In genomic region chr3:146155628-146156576, GRCm38 (mm10) we compare ENCODE assay signal across 18 mouse cellular contexts. TPM values are rescaled to one million over a fixed set of nuclear protein-coding genes. Genes with fewer than 3 reads are reported as not detected.
DNase-seq lines count a peak whose midpoint lies in the region; ATAC-seq and TF ChIP-seq lines count a peak whose summit lies in the region.
"Had no signal": no experiment of that assay in that cellular context is flagged by ENCODE, and none has a peak within 500 bp of the region (broad histone marks: within the 10 kb centered on the region; RNA-seq: fewer than 3 reads in every experiment).

No protein-coding gene starts in this region.

- no peaks in the 10 kb centered on the region for H3K9me3 ChIP-seq in liver, postnatal 0 days (ENCODE audit: low read length)
- no peaks in the 10 kb centered on the region for H3K9me3 ChIP-seq in intestine, postnatal 0 days (ENCODE audit: control insufficient read depth)
- H3K9me3 ChIP-seq: forebrain, embryonic 13.5 days; hindbrain, embryonic 15.5 days; kidney, embryonic 15.5 days; lung, embryonic 15.5 days had no signal

- ATAC-seq in liver, postnatal 0 days, result no peak
- ATAC-seq in intestine, postnatal 0 days, result peak; percentile 66
- ATAC-seq: forebrain, embryonic 13.5 days had no signal

- 41% methylated on average over 13 of the region's 13 CpGs for WGBS in liver, postnatal 0 days (ENCODE audit: insufficient replicate concordance)
- WGBS in intestine, postnatal 0 days, result 38% methylated on average over 13 of the region's 13 CpGs

- no peak overlapping the region for H3K4me3 ChIP-seq in liver, postnatal 0 days (ENCODE audit: low read depth, low read length)
- H3K4me3 ChIP-seq in bone marrow macrophage, adult 2 months (ENCODE audit: insufficient read depth, low read length), result peak overlapping the region; percentile 52
- H3K4me3 ChIP-seq in intestine, postnatal 0 days (ENCODE audit: low read depth, low read length), result no peak overlapping the region
- H3K4me3 ChIP-seq: forebrain, embryonic 13.5 days; hindbrain, embryonic 15.5 days; kidney, embryonic 15.5 days; lung, embryonic 15.5 days had no signal

- H3K4me2 ChIP-seq in liver, postnatal 0 days (ENCODE audit: low read depth, low read length), result peak overlapping the region; percentile 18; the same call in 1 of the 2 replicates
- H3K4me2 ChIP-seq in intestine, postnatal 0 days (replicated peaks; ENCODE audit: low read depth), result no peak overlapping the region
- H3K4me2 ChIP-seq: forebrain, embryonic 13.5 days; hindbrain, embryonic 15.5 days; kidney, embryonic 15.5 days; lung, embryonic 15.5 days had no signal

- TF ChIP-seq CTCF in liver, postnatal 0 days (IDR thresholded peaks at IDR 0.05; ENCODE audit: low read depth), result no peak
- TF ChIP-seq CTCF in bone marrow macrophage, adult 2 months (IDR thresholded peaks at IDR 0.05; ENCODE audit: low read depth, low read length), result no peak
- no peak for TF ChIP-seq CTCF in intestine, postnatal 0 days (IDR thresholded peaks at IDR 0.05; ENCODE audit: low read depth)

- no peak for DNase-seq in liver, postnatal 0 days
- DNase-seq in liver, result no peak
- DNase-seq in thymus, postnatal 14 days, result peak; percentile 37
- DNase-seq in layer of hippocampus, adult 9-11 months, result no peak
- DNase-seq in adrenal gland, adult 2 months, result no peak
- no peak for DNase-seq in cerebellum, postnatal 10 days
- DNase-seq: cerebellum, adult 18-20 months; heart, postnatal 10 days had no signal

- H3K9ac ChIP-seq in liver, postnatal 0 days (replicated peaks), result no peak overlapping the region
- H3K9ac ChIP-seq in intestine, postnatal 0 days (ENCODE audit: low read depth, low read length), result no peak overlapping the region
- H3K9ac ChIP-seq: forebrain, embryonic 13.5 days; hindbrain, embryonic 15.5 days; kidney, embryonic 15.5 days; lung, embryonic 15.5 days had no signal

- H3K4me1 ChIP-seq in liver, postnatal 0 days (ENCODE audit: insufficient read depth), result peaks cover 10% of the 10 kb centered on the region
- H3K4me1 ChIP-seq in bone marrow macrophage, adult 2 months (ENCODE audit: control insufficient read depth, insufficient read depth, low read length), result peaks cover 62% of the 10 kb centered on the region
- peaks cover 6% of the 10 kb centered on the region; the same call in 1 of the 2 replicates for H3K4me1 ChIP-seq in intestine, postnatal 0 days (replicated peaks; ENCODE audit: control insufficient read depth, insufficient read depth, low read length)
- H3K4me1 ChIP-seq: forebrain, embryonic 13.5 days; hindbrain, embryonic 15.5 days; lung, embryonic 15.5 days had no signal

- H3K27ac ChIP-seq in liver, postnatal 0 days (ENCODE audit: low read depth), result 0 out of 2 replicates have a peak overlapping the region, but pooled peaks have one; percentile 29
- H3K27ac ChIP-seq in bone marrow macrophage, adult 2 months (ENCODE audit: insufficient read depth, low read depth, low read length), result peak overlapping the region; percentile 97
- peak overlapping the region; percentile 80 for H3K27ac ChIP-seq in intestine, postnatal 0 days (ENCODE audit: low read depth, low read length)
- H3K27ac ChIP-seq: forebrain, embryonic 13.5 days; hindbrain, embryonic 15.5 days; kidney, embryonic 15.5 days; lung, embryonic 15.5 days had no signal

- no peaks in the 10 kb centered on the region for H3K27me3 ChIP-seq in liver, postnatal 0 days (ENCODE audit: insufficient read depth, low read length)
- no peaks in the 10 kb centered on the region for H3K27me3 ChIP-seq in intestine, postnatal 0 days (replicated peaks; ENCODE audit: control insufficient read depth, insufficient read depth, low read length)

- no peaks in the 10 kb centered on the region for H3K36me3 ChIP-seq in liver, postnatal 0 days (replicated peaks; ENCODE audit: insufficient read depth, low read length)
- H3K36me3 ChIP-seq in intestine, postnatal 0 days (ENCODE audit: control insufficient read depth, insufficient read depth), result no peaks in the 10 kb centered on the region
- H3K36me3 ChIP-seq: hindbrain, embryonic 15.5 days; kidney, embryonic 15.5 days; lung, embryonic 15.5 days had no signal

- no peak for TF ChIP-seq POLR2A in bone marrow macrophage, adult 2 months (IDR thresholded peaks at IDR 0.05; ENCODE audit: borderline replicate concordance, low read depth, low read length)

- TF ChIP-seq EP300 in liver, postnatal 0 days (IDR thresholded peaks at IDR 0.05; ENCODE audit: low read depth), result no peak

RNA-seq across cellular contexts. Expression of gene Mcoln2, which starts 6.3 kb away (rescaled TPM):
- polyA plus RNA-seq in liver, postnatal 0 days (2015; fragmentation: Nextera tagmentation; extraction: Ambion mirVana), result 4.3 and 4.5 TPM in 2 replicates
- 33.5 and 35.3 TPM in 2 replicates for polyA plus RNA-seq in bone marrow macrophage, adult 2 months (2012; ENCODE audit: insufficient read depth, insufficient read length, missing spikeins)
- 6.4 TPM in 2 replicates for polyA plus RNA-seq in intestine, postnatal 0 days (2015; fragmentation: Nextera tagmentation; extraction: Ambion mirVana)
- total RNA-seq in adrenal gland, adult 2 months (2021), result not detected
- polyA plus RNA-seq in adrenal gland, adult 2 months (2012; rRNA removed), result not detected in 2 replicates
- polyA plus RNA-seq: neural tube, embryonic 14.5 days had no signal

RNA-seq across cellular contexts. Expression of gene Mcoln3, which starts 38.7 kb away (rescaled TPM):
- 0.08 TPM in 1 of 2 replicates, not detected in the other for polyA plus RNA-seq in liver, postnatal 0 days (2015; fragmentation: Nextera tagmentation; extraction: Ambion mirVana)
- 4.7 and 6.5 TPM in 2 replicates for polyA plus RNA-seq in bone marrow macrophage, adult 2 months (2012; ENCODE audit: insufficient read depth, insufficient read length, missing spikeins)
- polyA plus RNA-seq in intestine, postnatal 0 days (2015; fragmentation: Nextera tagmentation; extraction: Ambion mirVana), result 137 and 144 TPM in 2 replicates
- not detected for total RNA-seq in adrenal gland, adult 2 months (2021)
- polyA plus RNA-seq in adrenal gland, adult 2 months (2012; rRNA removed), result not detected in 2 replicates
- total RNA-seq: heart, postnatal 10 days; layer of hippocampus, adult 8-10 months; left cerebral cortex, postnatal 10 days; MEL had no signal

RNA-seq across cellular contexts. Expression of gene Wdr63, which starts 48.0 kb away (rescaled TPM):
- polyA plus RNA-seq in liver, postnatal 0 days (2015; fragmentation: Nextera tagmentation; extraction: Ambion mirVana), result 0.19 and 0.20 TPM in 2 replicates
- polyA plus RNA-seq in bone marrow macrophage, adult 2 months (2012; ENCODE audit: insufficient read depth, insufficient read length, missing spikeins), result not detected in 2 replicates
- polyA plus RNA-seq in intestine, postnatal 0 days (2015; fragmentation: Nextera tagmentation; extraction: Ambion mirVana), result 0.89 and 1.0 TPM in 2 replicates
- not detected for total RNA-seq in adrenal gland, adult 2 months (2021)
- not detected in 2 replicates for polyA plus RNA-seq in adrenal gland, adult 2 months (2012; rRNA removed)
- total RNA-seq: heart, postnatal 10 days; MEL had no signal

Comparison
In these comparisons a context has a peak if more than half of its experiments do, and no peak if none do; other contexts are left out.
1. H3K27ac ChIP-seq: peak in every context shown above with its lines; median percentile 97 in bone marrow macrophage, adult 2 months; 80 in intestine, postnatal 0 days; 29 in liver, postnatal 0 days.
2. RNA of gene Mcoln3, which starts 38.7 kb away (polyA plus RNA-seq): 137 to 144 TPM in intestine, postnatal 0 days; 4.7 to 6.5 TPM in bone marrow macrophage, adult 2 months, 0.08 TPM in liver, postnatal 0 days and not detected in adrenal gland, adult 2 months; every median in the first group is over 10 times any median in the second.